Mouse (Mus musculus): ENCODE measurements around the gene Gm16253.

The Gm16253 gene

DNA sequence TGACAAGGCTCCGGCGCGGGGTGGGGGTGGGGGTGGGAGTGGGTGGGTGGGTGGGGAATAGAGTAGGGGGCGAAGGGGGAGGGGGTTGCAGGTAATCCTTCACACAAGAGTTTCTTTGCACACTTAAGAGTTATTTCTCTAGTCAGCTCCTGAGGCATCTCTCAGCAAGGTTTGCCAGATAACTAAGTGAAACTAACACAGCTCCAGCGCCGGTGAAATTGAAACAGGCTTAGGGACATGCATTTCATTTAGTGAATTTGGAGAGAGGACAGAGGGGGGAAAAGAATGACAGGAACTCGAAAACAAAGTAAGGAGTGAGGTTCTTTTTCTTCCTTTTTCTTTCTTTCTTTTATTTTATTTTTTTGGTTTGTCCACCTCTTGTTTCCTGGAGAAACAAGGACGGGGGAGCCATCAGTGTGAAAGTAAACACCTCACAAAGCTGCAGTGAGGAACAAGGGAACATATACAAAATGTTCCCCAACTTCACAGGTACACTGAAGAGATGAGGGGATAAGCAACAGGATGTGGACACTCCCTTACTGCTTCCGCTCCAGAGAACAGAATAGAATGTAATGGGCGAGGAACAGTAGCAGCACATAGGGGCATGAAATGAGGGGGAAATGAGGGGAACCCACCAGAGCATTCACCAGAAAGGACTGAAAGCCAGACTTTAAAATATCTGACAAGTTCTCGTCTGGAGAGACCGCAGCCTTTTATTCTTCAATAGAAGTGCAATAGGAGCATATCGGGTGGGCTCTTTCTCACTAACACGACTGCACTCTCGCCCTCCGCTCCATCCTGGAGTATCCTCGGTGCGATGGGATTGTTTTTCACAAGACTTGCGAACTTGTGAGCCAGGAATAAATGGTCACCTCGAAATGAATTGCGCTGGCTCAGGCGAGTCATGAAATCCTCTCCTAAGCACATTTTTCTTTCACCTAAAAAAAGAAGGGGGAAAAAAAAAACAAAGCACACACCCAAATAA is 19.8 kb upstream of the Gm16253 start:
- peak; percentile 48 to 75 for DNase-seq (ENCODE audit: low spot score in 2 of 2)

DNA sequence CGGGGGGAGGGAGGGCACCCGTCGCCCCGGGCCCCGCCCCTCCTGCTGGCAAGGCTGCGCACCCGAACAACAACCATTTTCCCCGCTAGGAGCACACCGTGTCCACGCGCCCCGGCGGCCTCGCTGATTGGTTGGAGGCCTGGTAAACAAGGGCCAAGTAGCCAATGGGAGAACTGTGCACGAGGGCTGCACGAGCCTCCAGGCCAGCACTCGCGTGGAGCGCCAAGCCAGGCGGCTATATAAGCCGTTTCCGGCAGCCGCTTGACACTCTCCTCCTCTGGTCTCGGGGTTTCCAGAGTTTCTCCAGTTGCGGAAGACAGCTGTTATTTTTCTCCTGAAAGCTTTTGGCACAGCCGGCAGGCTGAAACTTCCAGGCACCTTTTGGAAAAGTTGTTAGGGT is 19.1 kb upstream of the Gm16253 start, which contains the start of gene Txnip:
Gene Txnip (plus strand): TSS at position 264 of the 400 bp plus-strand sequence.
- DNase-seq (ENCODE audit: low spot score in 2 of 2), result peak; percentile 100

GRCm38 (mm10) chr3:96558159-96558558 is 18.6 kb upstream of the Gm16253 start:
- no peak for DNase-seq (ENCODE audit: low spot score in 2 of 2)

- peak in 1 of 2 experiments; percentile 30 for DNase-seq (ENCODE audit: low spot score in 2 of 2)
Observed at GRCm38 (mm10) chr3:96558668-96559196, 18.1 kb upstream of the Gm16253 start.

DNA sequence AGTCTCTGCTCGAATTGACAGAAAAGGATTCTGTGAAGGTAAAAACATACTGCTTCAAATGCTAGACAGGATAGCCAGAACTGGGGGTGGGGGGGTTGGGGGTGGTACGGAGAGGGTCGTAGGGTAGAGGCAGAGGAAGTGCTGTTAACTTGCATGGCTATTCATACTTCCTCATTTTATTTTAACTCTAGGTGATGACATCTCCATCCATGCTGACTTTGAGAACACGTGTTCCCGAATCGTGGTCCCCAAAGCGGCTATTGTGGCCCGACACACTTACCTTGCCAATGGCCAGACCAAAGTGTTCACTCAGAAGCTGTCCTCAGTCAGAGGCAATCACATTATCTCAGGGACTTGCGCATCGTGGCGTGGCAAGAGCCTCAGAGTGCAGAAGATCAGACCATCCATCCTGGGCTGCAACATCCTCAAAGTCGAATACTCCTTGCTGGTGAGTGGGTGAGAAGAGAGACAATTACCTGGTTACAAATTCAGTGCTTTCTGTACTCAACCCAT is 17.3 kb upstream of the Gm16253 start:
- peak in 1 of 2 experiments; percentile 43 for DNase-seq (ENCODE audit: low spot score in 2 of 2)

DNA sequence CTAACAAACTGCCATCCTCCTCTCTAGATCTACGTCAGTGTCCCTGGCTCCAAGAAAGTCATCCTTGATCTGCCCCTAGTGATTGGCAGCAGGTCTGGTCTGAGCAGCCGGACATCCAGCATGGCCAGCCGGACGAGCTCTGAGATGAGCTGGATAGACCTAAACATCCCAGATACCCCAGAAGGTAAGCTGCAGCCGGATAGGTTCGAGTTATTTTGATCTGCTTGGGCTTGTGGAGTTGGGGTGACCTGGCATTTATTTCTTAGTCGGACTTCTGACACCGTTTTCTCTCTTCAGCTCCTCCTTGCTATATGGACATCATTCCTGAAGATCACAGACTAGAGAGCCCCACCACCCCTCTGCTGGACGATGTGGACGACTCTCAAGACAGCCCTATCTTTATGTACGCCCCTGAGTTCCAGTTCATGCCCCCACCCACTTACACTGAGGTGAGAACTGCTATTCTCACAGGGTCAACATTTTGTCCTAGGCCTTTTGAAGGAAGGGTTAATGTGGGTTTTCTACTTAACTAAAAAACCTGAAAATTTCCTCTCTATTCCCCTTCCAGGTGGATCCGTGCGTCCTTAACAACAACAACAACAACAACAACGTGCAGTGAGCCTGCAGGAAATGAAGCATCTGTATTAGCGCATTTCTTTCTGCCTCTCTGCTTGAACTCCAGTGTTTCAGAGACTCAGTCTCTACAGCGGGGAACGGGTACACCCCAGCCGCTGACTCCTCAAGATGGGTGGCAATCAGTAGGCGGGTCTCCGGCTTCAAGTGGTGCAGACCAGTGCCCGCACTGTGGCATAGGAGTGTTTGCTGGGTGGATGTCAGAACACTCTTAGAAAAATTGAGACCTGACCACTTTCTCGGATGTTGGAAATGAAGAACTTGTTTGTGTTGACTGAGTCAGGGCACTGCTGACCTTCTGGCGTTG is 16.6 kb upstream of the Gm16253 start:
- peak; percentile 40 to 48 for DNase-seq (ENCODE audit: low spot score in 2 of 2)

DNA sequence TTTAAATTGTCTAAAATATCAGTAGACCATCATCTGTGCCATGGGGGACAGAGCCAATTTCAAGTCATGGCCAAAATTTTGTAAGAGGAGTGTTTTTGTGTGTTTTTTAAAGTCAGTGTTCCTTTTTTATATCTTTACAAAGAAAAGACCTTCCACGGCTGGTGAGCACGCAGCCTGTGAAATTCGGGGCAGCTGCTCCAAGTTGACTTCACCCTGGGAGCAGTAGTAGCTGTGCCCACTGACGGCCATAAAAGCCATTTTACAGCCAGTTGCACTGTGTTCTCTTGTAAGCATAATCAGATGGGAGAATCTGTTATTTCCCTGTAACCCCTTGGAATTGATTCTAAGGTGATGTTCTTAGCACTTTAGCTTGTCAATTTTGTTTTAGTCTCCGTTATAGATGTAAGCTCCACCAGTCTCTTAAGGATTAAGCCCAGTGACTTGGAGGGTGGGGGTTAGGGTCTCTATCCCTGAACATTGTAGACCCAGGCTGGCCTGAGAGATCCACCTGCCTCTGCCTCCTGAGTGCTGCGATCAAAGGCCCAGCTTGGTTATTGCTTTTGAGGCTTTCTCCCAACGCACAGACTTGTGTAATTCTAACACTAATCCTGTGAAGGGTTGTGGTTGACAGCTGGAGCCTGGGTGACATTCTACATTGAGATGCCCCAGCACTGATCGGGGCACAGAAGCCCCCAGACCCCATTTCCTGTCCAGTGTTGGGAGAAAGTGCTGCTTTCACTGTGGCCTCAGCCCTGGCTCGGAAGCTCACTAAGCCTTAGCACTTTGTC is 15.7 kb upstream of the Gm16253 start:
- DNase-seq (ENCODE audit: low spot score in 2 of 2), result peak in 1 of 2 experiments; percentile 29

DNA sequence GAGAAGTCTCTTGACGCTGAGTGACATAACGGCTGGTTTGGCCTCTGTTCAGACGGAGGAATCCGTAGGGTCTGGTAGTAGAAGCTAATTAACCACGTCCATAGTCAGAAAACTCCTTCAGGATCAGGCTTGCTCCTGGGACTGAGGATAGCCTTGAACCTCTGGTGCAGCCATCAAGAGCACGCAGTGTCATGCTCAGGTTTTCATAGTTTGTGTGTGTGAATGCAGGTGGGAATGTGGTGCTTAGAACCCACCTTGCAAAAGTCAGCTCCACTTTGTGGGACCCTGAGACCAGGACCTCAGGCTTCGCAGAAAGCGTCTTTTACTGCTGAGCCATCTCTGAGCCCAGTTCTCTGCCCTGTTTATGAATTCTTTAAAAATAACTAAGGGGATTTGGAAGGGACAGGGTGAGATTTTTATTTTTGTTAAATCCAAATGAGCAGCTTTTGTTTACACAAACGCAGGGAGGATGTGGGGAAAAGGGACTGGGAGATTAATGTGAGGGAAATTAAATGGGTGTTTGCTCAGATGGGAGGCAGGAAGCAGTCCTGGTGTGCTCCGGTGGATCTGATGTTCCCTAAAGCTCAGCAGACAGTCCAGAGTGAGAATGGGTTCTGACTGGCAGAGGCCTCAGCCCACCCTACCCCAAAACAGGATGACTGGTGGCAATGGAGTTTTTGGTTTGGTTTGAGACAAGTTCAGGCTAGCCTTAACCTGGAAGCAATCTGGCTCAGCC is 14.7 kb upstream of the Gm16253 start:
- DNase-seq (ENCODE audit: low spot score in 2 of 2), result peak; percentile 68 to 69

- peak in 1 of 2 experiments; percentile 22 for DNase-seq (ENCODE audit: low spot score in 2 of 2)
Observed at GRCm38 (mm10) chr3:96563267-96563666, 13.5 kb upstream of the Gm16253 start.

- peak; percentile 63 to 75 for DNase-seq (ENCODE audit: low spot score in 2 of 2)
Observed at GRCm38 (mm10) chr3:96563911-96564632, 12.7 kb upstream of the Gm16253 start.

GRCm38 (mm10) chr3:96564633-96565032 is 12.2 kb upstream of the Gm16253 start:
- DNase-seq (ENCODE audit: low spot score in 2 of 2), result peak; percentile 72 to 86

- DNase-seq (ENCODE audit: low spot score in 2 of 2), result no peak
Observed at GRCm38 (mm10) chr3:96565105-96565504, 11.7 kb upstream of the Gm16253 start.

- no peak for DNase-seq (ENCODE audit: low spot score in 2 of 2)
Observed at GRCm38 (mm10) chr3:96566661-96567450, 9.9 kb upstream of the Gm16253 start.

DNA sequence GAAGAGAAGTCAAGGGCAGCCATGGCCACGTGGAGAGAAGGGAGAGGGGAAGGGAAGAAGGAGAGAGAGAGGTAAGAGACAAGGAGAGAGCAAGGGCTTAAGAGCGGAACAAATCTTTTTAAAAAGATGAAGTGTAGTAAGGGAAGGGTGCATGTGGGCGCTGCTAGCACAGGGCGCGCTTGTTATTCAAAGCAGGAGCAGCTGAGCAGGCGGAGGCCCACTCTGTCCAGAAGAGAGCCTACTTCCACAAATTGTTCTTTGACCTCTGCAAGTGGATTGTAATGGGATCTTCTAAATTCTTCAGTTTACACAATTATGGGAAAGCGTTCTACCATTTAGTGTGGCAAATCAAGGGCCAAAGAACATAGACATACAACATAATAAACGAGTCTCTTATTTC is 8.2 kb upstream of the Gm16253 start:
- DNase-seq (ENCODE audit: low spot score in 2 of 2), result peak; percentile 48 to 51

DNA sequence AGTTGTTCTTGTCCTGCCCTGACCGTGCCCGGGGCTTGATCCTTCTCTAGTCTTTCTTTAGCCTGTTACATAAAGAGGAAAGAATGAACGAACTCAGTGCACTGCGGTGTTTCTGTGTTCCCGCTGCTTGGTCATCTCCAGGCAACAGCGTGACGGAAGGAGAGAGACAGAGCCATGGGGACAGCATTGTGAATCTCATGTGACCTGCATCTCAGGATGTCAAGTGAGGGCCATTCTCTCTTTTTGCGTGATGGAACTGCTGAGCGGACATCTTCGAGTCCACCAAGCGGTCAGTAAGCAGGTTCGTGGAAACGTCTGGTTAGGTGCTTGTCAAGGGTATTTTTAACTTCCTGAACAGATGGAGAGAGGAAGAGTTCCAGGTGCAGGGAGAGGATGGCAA is 7.3 kb upstream of the Gm16253 start:
- peak; percentile 62 to 69 for DNase-seq (ENCODE audit: low spot score in 2 of 2)

DNA sequence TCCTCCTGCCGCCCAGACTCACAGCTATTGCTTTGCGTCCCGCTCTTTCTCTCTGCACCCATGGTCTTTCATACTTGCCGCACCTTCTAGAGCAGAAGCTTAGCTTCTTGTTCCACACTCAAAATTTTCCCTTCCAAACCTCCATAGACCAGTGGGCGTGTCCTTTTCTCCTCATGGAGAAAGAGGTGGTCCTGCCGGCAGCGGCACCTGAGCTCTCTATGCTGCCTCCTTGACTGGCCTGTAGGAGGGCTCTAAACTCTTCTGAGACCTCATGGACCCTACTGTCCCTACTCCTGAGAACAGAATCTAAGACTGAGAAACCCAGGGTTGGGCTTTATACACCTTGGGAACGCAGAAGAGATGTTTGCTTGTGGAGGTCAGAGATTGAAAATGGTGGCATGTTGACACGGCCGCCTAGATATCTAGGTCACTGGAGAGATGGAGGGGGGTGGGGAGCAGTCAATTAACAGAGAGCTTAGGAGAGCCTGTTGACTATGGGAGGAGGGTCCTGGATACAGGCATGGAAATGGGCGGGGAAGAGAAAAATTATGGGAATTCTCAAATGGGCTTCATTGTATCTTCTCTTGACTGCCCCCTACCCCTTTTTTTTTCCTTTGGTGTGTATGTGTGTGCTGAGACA is 6.7 kb upstream of the Gm16253 start:
- peak in 1 of 2 experiments; percentile 14 for DNase-seq (ENCODE audit: low spot score in 2 of 2)

DNA sequence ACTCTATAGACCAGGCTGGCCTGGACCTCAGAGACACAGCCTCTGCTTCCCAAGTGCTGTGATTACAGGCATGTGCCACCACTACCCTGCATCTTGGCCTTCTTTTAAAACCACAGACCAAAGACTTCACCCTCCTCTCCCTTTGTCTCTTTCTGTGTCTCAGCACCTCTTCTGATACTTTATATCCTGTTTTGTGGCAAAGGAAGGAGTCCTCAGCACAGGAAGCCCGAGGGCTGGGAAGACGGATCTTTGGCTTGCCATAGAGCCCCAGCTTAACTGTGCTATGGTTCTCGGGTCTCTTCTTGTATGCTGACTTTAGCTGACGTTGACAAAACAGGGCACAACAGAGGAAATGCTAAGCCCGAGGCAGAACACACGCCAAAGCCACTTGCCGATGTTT is 6.1 kb upstream of the Gm16253 start:
- DNase-seq (ENCODE audit: low spot score in 2 of 2), result peak in 1 of 2 experiments; percentile 28

GRCm38 (mm10) chr3:96571336-96571735 is 5.4 kb upstream of the Gm16253 start:
- DNase-seq (ENCODE audit: low spot score in 2 of 2), result no peak
